Mouse (Mus musculus) heart, postnatal 4 days (tissue): ENCODE measurements around the gene Gm6526. TPM values are rescaled to one million over a fixed set of nuclear protein-coding genes. Genes with fewer than 3 reads are reported as not detected.
"Not testable (repeated sequence)": the region's sequence is repeated elsewhere in the genome, so short reads cannot be mapped to it uniquely, and the experiment has no call there.

Experiments used
- DNase-seq: peaks from one replicate; pipeline ENCODE4 v3.0.0; 2021
- total RNA-seq, 2 experiments: library from RNA; stranded (reverse); gene quantifications; 2 replicates each; pipeline ENCODE4 v1.2.3; 2021

The Gm6526 gene
- total RNA-seq = not detected

GRCm38 (mm10) chr14:43747566-43747965, at the start of gene Gm6526:
Gm6526 (plus strand) TSS chr14:43747866.
- DNase-seq = not testable (repeated sequence)

GRCm38 (mm10) chr14:43727385-43727784, 20.3 kb upstream of the Gm6526 start, which contains the start of gene Gm16506:
Gm16506 (minus strand) TSS chr14:43727485.
- DNase-seq = not testable (repeated sequence)

GRCm38 (mm10) chr14:43784645-43785044, 37.0 kb downstream of the Gm6526 start, which contains the start of gene Gm8180:
Gm8180 (minus strand) TSS chr14:43784745.
- DNase-seq = not testable (repeated sequence)

- not testable (repeated sequence) for DNase-seq
Observed at GRCm38 (mm10) chr14:43793811-43794210, 46.1 kb downstream of the Gm6526 start.

GRCm38 (mm10) chr14:43796069-43796904, 48.6 kb downstream of the Gm6526 start:
- no peak for DNase-seq

- not testable (repeated sequence) for DNase-seq
Observed at GRCm38 (mm10) chr14:43796905-43797470, 49.3 kb downstream of the Gm6526 start.

- not testable (repeated sequence) for DNase-seq
Observed at GRCm38 (mm10) chr14:43804435-43804834, 56.8 kb downstream of the Gm6526 start.

Other genes starting within 250 kb of the Gm6526 start
- under 1 TPM in 1 of 2 experiments, not detected in 1; 0.27 TPM for gene Gm5799, start 204.3 kb upstream of the Gm6526 start, total RNA-seq
- gene Gm17654, start 168.7 kb upstream of the Gm6526 start, total RNA-seq = not detected
- gene Gm10375, start 139.9 kb upstream of the Gm6526 start, total RNA-seq = not detected
- not detected for gene Gm8165, start 70.7 kb upstream of the Gm6526 start, total RNA-seq
- gene Gm7324, start 50.0 kb upstream of the Gm6526 start, total RNA-seq = 1 to 10 TPM; 1.4 to 2.4 TPM
- gene Gm16506, start 20.4 kb upstream of the Gm6526 start, total RNA-seq = not detected
- not detected for gene Gm8180, start 36.9 kb downstream of the Gm6526 start, total RNA-seq
- gene Ear1, start 127.7 kb downstream of the Gm6526 start, total RNA-seq = not detected
- not detected for gene Ear10, start 175.7 kb downstream of the Gm6526 start, total RNA-seq
- 1 to 10 TPM; 6.1 to 6.4 TPM for gene Gm8113, start 177.5 kb downstream of the Gm6526 start, total RNA-seq
- not detected for gene Ang5, start 209.2 kb downstream of the Gm6526 start, total RNA-seq